Comparison of ENCODE assay signal across 9 mouse cellular contexts in the genomic region with DNA sequence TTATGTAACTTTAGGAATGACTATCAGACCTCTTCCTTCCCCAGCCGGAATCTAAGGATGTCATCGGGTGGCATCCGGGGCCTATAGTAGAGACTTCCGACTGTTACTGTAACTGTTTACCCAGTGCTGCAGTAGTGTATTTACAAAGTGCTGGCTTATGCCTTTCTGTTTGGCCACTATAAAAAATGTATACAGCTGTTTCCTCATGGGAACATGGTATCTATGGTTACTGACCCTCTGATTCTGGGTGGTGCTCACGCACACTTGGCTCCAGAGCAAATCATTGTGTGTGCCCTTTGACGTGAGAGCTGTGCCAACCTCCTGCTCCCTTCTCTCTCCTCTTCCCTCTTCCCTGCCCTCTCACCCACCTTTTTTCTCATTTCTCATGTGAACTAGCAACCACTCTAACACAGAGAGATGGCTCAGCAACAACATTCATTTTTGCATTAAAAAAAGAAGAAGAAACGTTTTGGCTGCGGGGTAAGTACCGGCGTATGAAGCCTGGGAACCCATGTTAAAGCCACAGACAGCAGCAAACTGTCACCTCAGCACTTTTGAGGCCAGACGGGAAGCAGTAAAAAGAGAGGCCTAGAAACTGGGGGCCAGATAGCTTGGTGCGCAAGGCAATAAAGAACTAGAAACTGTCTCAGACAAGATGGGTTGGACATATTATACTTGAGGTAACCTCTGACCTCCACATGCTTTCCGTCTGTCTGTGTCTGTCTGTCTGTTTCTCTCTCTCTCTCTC.
DNase-seq lines count a peak whose midpoint lies in the region; ATAC-seq and TF ChIP-seq lines count a peak whose summit lies in the region.
"Had no signal": no experiment of that assay in that cellular context is flagged by ENCODE, and none has a peak within 500 bp of the region (broad histone marks: within the 10 kb centered on the region; RNA-seq: fewer than 3 reads in every experiment).

No protein-coding gene starts in this region.

- H3K4me1 ChIP-seq in kidney, adult 2 months (ENCODE audit: control insufficient read depth, insufficient read depth, low read length): no peaks in the 10 kb centered on the region
- 0 out of 2 replicates have a peak, but pooled peaks cover 4% of the 10 kb centered on the region for H3K4me1 ChIP-seq in kidney, embryonic 15.5 days

- TF ChIP-seq POLR2A in kidney, adult 2 months (IDR thresholded peaks at IDR 0.05; ENCODE audit: low read depth, low read length): no peak

- no peaks in the 10 kb centered on the region for H3K27me3 ChIP-seq in kidney, adult 2 months (replicated peaks; ENCODE audit: control insufficient read depth, insufficient read depth, low read length)
- H3K27me3 ChIP-seq in kidney, embryonic 15.5 days: no peaks in the 10 kb centered on the region

- no peak for TF ChIP-seq CTCF in kidney, adult 2 months (conservative IDR thresholded peaks at IDR 0.05; ENCODE audit: insufficient read depth, insufficient read length, low read depth, low read length)

- no peaks in the 10 kb centered on the region for H3K9me3 ChIP-seq in kidney, embryonic 15.5 days (replicated peaks)

- no peak overlapping the region for H3K4me3 ChIP-seq in kidney, adult 2 months (ENCODE audit: insufficient read depth, low read depth, low read length)
- H3K4me3 ChIP-seq in kidney, embryonic 15.5 days (replicated peaks): no peak overlapping the region

- no peak for ATAC-seq in kidney, embryonic 15.5 days (replicated peaks; ENCODE audit: low FRiP score)
- ATAC-seq in cerebellum, adult (ENCODE audit: insufficient number of reproducible peaks, low FRiP score, low TSS enrichment): no peak

- H3K4me2 ChIP-seq in kidney, embryonic 15.5 days: no peak overlapping the region

- DNase-seq in kidney, adult 2 months: peak; percentile 17
- peak; percentile 23 for DNase-seq in thymus, postnatal 0 days (ENCODE audit: low spot score)
- no peak for DNase-seq in thymus, adult 18-20 months
- DNase-seq in lung, postnatal 25 days (ENCODE audit: low spot score): peak; percentile 41
- no peak for DNase-seq in testis, postnatal 10 days (ENCODE audit: low spot score)
- no peak for DNase-seq in urinary bladder, postnatal 10 days (ENCODE audit: low spot score)
- DNase-seq: cerebellum, adult 8-10 months had no signal

- WGBS in kidney, adult 2 months: 63% methylated on average over 13 of the region's 13 CpGs
- WGBS in kidney, embryonic 15.5 days: 67% methylated on average over 13 of the region's 13 CpGs

- no peak overlapping the region for H3K9ac ChIP-seq in kidney, embryonic 15.5 days

- H3K36me3 ChIP-seq in kidney, adult 2 months (ENCODE audit: control insufficient read depth, insufficient read depth, low read length): no peaks in the 10 kb centered on the region
- H3K36me3 ChIP-seq in kidney, embryonic 15.5 days: 0 out of 2 replicates have a peak, but pooled peaks cover 6% of the 10 kb centered on the region

- no peak overlapping the region for H3K27ac ChIP-seq in kidney, adult 2 months (ENCODE audit: insufficient read depth, low read depth, low read length)
- H3K27ac ChIP-seq in kidney, embryonic 15.5 days: no peak overlapping the region

Comparison
In these comparisons a context has a peak if more than half of its experiments do, and no peak if none do; other contexts are left out.
1. DNase-seq: peak in kidney, adult 2 months (single experiment), thymus, postnatal 0 days (single experiment) and lung, postnatal 25 days (single experiment); none in thymus, adult 18-20 months (0 of 2), testis, postnatal 10 days (single experiment) and urinary bladder, postnatal 10 days (single experiment).